Mouse (Mus musculus): ENCODE results near the gene Synpo2l. TPM values are rescaled to one million over a fixed set of nuclear protein-coding genes. Genes with fewer than 3 reads are reported as not detected.
"Not testable (repeated sequence)": the region's sequence is repeated elsewhere in the genome, so short reads cannot be mapped to it uniquely, and the experiment has no call there.

The Synpo2l gene
- total RNA-seq (2015) (0.10 TPM in 1 of 2 replicates, not detected in the other), total RNA-seq (2017) (0.20 TPM in 1 of 2 replicates, not detected in the other)

DNA sequence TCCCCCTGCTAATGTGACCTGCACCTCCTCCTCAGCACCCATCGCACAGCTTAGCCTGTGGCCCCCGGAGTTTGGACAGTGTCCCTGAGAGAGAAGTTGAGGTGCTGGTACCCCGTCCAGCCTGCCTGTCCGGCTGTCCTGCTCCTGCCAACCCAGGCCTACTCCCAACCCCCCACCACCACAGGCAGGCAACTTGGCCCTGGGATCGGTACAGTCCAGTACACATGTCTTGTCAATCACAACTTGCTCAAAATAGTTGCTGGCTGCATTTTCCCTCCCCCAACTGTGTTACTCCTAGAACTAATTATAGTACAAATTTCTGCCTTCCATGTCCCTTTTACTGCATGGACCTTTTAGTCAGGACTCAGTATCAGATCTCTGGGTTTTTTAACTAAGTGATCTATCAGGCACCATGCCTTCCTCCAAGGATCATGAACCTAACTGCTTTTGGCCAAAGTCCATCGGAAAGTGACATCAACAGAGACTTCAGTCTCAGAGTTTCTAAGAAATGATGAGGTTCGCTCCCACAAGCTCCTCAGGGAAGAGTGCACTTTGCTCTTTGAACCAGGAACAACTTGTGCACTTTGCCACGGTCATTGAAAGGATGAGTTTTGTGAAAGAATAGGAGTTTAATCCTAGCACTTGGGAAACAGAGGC, at the start of gene Synpo2l:
Gene Synpo2l, minus strand, starts transcription at position 201 of the 657 bp plus-strand sequence.
- ATAC-seq (replicated peaks; ENCODE audit: poor library complexity): no peak

DNA sequence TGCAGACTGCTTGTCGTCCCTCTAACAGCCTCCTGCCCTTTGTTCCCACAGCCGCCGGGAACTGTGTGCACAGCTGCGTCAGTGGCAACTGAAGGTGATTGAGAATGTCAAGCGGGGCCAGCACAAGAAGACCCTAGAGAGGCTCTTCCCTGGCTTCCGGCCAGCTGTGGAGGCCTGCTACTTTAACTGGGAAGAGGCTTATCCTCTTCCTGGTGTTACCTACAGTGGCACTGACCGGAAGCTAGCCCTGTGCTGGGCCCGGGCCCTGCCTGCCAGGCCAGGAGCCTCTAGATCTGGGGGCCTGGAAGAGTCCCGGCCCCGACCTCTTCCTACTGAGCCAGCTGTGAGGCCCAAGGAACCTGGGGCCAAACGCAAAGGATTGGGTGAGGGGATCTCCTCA, 45.7 kb upstream of the Synpo2l start:
- no peak for ATAC-seq (replicated peaks; ENCODE audit: poor library complexity)

DNA sequence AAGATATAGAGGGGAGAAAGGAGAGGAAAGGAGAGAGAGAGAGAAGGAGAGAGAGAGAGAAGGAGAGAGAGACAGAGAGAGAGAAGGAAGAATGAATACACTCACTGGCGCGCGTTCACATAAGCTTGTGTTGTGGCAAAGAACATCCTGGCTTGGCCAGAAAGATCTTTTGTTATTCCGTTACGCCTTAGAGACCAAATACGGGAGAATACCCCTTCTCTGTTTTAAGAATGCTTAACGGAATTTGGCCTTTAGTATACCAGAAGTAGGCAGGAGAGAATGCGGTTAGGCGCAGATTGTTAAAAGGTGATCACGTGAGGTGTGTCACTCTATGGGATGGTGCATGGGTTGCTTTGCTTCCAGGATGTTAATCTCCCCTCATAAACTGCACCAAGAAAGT, 40.1 kb upstream of the Synpo2l start:
- ATAC-seq (replicated peaks; ENCODE audit: poor library complexity): no peak

DNA sequence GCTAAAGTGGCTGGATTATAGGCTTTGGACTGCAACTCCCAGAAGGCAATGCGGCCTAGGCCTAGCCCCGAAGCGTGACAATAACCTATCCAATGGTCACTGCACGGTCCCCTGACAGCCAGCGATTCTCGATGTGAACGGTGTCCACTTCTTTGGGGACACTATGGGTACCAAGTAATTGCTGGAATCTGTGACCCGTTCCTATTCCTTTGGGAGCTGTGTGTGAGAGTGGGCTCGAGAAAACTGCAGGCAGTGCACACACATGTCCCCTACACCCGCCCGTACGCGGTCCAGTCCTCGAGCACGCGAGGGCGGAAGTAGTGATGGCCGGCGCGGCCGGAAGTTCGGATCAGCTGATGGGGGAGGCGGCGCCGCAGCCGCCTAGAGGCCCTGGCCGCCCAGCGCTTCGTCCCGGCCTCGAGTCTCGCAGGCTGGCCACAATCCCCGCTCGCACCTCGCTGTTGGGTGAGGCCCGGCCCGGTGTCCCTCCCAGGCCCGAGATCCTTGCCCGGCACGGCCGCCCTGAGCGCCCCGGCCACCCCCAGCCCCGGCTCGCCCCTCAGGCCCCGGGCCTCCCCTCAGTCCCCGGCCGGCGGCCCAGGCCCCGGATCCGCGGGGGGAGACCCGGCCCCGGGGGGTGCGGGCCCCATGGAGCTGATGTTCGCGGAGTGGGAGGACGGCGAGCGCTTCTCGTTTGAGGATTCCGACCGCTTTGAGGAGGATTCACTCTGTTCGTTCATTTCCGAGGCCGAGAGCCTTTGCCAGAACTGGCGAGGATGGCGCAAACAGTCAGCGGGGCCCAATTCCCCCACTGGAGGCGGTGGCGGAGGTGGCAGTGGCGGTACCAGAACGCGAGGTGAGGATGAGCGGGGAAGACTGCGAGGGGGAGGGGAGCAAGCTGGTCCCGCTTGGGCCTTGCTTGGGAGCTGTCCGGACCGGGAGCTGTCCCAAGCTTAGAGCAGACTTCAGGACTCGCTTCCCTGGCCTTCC, 39.3 kb upstream of the Synpo2l start, which contains the start of gene Zswim8:
Gene Zswim8, plus strand, starts transcription at position 352 of the 990 bp plus-strand sequence.
- ATAC-seq (replicated peaks; ENCODE audit: poor library complexity): peak; percentile 71

DNA sequence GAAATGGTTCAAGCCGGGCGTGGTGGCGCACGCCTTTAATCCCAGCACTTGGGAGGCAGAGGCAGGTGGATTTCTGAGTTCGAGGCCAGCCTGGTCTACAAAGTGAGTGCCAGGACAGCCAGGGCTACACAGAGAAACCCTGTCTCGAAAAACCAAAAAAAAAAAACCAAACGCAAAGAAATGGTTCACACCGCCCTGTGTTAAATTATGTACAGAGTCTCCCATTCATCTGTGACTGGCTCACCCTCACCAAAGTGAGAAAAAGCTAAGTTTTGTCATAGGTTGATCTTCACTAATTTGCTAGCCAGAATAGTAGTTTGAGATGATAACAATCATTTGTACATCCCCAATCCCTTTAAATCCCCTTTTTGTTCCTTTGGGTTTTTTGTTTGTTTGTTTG, 35.3 kb upstream of the Synpo2l start:
- not testable (repeated sequence) for ATAC-seq (replicated peaks; ENCODE audit: poor library complexity)

DNA sequence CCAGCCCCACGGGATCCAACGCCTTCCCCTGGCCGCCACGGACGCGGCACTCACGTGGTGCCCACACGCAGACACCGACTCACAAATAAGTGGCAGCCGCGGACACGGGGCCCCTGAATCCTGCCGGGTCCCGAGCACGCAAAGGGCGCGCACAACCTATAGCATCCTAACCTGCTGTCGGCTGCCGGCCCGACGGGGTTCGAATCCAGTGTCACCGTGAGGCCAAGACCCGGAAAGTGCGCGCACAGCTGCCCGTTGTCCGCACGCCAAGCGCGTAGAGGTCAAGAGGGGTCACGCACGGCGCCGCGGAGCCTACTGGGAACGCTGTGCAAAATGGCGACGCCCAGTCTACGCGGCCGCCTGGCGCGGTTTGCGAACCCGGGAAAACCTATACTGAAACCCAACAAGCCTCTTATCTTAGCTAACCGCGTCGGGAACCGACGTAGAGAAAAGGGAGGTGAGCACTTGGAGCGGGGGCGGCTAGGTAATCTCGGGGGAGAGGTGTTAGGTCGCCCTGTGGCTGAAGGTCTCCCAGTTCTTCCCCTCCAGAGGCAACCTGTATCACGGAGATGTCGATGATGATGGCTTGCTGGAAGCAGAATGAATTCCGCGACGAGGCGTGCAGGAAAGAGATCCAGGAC, 34.7 kb upstream of the Synpo2l start, which contains the start of gene Chchd1:
Gene Chchd1, plus strand, starts transcription at position 266 of the 641 bp plus-strand sequence.
- peak; percentile 84 for ATAC-seq (replicated peaks; ENCODE audit: poor library complexity)

DNA sequence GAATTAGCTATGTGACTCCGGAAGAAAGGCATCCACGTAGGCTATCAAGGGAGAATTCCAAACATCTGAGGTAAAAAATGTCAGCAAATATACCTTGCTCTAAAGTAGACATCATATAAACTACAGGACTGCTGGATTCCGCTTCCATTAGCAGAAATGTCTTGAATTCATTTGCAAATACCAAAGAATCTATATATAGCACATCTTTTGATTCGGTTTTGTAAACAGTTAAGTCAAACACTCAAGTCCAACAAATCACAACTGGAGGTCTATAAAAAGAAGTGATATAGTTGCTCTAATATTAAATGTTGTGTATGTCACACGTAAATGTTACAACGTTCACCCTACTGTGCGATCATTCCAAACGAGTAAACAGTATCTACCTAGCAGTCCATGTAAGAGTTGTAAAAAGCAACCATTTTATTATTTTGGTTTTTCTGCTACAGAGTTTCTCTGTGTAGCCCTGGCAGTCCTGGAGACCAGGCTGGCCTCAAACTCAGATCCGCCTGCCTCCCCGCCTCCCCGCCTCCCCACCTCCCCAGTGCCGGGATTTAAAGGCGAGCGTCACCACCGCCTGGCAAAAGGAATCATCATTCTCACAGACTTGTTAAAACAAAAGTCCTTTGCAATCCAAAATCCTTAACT, 34.1 kb upstream of the Synpo2l start:
- ATAC-seq (replicated peaks; ENCODE audit: poor library complexity): no peak; the same call in 1 of the 2 replicates

DNA sequence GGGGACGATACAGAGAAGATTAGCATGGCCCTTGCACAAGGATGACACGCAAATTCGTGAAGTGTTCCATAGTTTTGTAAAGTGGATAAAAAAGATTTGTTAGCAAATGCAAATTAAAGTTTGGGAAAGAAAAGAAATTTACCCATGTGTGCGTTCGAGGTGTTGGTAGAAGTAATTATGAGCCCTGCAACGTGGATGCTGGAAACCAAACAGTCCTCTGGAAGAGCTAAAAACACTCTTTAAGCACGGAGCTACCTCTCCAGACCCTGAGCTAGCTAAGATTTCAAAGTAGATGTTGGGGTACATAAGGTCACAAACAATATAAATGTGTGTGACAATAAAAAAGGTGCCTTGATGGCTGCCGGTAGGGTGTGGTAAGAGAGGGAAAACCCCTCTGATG, 33.4 kb upstream of the Synpo2l start:
- ATAC-seq (replicated peaks; ENCODE audit: poor library complexity): no peak

DNA sequence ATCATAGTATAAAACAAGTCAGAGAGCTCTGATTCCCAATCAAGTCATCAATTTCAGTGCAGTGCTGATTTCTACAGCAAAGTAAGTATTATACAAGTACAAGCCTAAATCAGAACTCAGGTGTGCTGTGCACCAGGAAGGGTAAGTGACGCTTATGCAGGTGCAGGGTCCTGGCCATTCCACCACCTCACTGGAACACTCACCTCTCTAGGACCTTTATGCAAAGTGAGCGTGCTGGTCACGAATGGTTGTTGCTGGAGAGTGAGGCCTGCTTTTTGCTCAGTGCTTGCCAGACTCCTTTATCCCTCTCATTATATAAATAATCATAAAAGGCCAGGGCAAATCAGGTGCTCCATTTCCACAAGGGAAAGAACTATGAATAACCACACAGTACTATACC, 32.2 kb upstream of the Synpo2l start:
- no peak for ATAC-seq (replicated peaks; ENCODE audit: poor library complexity)

DNA sequence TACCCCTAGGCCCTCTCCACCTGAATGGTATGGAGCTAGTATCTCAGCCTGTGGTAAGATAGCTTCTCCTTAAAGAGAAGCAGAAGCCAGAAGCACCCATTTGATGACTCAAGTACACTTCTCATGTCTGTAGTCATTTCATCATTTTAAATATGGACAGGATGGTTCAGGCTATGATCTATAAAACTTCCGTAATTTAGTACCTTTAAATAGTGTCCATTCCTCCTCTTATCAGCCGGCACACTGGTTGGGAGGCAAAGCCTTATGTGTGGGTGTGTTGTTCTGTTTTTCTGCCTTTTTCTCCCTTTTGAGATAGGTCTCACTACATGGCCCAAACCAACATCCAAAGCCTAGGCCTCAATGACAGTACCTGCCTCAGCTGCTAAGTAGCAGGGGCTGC, 30.4 kb upstream of the Synpo2l start:
- no peak for ATAC-seq (replicated peaks; ENCODE audit: poor library complexity)

DNA sequence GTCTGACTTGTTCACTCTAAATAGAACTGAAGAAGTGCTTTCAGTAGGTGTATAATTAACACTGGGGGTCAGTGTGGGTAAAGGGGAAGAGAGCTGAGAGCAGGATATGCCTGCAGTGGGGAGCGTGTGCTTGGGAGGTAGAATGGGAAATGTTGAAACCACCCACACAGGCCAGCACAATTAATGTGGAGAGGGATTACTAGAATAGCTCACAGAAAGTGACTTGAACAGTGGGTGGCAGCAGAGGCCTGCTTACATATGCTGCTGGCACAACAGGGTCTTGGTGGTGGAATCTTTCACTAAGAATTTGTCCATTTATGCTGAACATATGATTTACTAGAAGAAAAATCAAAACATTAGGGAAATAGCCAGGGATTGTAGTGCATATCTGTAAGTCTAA, 28.8 kb upstream of the Synpo2l start:
- peak; percentile 68 for ATAC-seq (replicated peaks; ENCODE audit: poor library complexity)

DNA sequence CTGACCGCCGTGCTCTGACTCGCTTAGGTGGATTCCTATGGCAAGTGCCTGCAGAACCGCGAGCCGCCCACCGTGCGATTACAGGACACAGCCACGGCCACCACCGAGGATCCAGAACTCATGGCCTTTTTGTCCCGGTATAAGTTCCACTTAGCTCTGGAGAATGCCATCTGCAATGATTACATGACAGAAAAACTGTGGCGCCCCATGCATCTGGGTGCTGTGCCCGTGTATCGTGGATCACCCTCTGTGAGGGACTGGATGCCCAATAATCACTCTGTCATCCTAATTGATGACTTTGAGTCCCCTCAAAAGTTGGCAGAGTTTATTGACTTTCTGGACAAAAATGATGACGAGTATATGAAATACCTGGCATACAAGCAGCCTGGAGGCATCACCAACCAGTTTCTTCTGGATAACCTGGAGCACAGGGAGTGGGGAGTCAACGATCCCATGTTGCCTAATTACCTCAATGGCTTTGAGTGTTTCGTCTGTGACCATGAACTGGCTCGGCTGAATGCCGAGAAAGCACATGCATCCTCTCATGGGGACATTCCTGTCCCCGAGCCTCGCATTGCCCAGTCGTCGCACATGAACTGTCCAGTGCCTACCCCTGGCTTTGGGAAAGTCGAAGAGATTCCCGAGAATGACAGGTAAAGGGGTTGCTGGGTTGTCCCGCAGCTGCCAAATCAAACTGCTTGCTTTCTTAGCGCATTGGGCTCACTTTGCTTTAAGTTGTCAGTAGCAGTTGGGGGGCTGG, 27.8 kb upstream of the Synpo2l start:
- no peak for ATAC-seq (replicated peaks; ENCODE audit: poor library complexity)

DNA sequence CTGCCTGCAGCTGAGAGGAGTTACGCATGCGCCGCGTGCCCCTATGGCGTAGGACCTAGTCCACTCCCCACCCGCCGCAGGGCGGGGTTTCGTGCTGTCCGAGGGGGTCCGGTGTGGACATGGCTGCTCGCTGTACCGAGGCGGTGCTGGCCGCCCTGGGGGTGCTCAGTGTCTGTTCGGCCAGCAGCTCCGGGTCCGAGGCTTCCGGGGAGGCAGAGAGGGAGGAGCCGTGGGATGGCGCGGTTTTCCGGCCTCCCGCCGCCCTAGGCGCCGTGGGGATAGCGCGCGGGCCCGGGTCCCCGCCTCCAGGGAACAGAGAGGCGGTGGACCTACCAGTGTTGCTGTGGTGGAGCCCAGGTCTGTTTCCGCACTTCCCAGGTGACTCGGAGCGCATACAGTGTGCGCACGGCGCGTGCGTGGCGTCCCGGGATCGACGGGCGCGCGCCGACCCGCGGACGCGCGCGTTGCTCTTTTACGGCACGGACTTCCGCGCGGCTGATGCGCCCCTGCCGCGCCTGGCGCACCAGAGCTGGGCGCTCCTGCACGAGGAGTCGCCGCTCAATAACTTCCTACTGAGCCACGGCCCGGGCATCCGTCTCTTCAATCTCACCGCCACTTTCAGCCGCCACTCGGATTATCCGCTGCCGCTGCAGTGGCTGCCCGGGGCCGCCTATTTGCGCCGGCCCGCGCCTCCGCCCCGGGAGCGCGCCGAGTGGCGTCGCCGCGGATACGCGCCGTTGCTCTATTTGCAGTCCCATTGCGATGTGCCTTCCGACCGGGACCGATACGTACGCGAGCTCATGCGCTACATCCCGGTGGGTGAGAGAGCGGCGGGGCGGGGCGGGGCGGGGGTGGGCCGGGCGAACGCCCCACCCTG, 27.0 kb upstream of the Synpo2l start, which contains the start of gene Fut11:
Gene Fut11, plus strand, starts transcription at position 85 of the 877 bp plus-strand sequence.
- peak; percentile 63 for ATAC-seq (replicated peaks; ENCODE audit: poor library complexity)

DNA sequence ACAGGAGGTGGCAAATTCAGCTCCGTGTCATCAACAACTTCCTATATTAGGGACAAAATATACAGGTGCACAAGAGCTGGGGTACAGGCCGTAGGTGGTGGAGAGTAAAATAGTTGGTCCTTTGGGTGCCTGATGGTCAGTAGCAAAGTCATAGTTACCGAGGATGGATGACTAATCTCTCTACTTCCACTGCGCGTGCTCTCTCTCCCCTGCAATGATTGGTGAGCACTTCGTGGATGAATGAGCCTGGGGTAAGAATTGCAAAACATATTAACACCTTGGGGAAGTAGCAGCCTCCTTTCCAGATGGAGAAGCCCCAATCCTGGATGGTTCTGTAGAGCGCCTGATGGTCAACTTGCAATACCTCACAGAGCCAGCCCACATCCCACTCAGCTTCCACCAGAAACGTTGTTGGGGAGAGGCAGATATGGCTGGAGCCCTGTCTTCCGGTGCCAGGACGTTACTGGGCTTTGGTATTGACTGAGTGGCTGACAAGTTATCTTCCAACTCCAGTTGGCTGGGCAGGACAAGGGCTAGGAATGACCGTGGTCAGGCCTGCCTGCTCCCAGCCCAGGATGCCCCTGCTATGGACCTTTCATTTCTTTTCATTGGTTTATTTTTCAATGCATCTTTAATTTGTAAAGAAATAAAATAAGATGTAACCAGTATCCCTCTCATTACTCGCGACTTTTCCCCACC, 26.2 kb upstream of the Synpo2l start:
- 0 out of 2 replicates have a peak, but pooled peaks have one; percentile 1 for ATAC-seq (replicated peaks; ENCODE audit: poor library complexity)

DNA sequence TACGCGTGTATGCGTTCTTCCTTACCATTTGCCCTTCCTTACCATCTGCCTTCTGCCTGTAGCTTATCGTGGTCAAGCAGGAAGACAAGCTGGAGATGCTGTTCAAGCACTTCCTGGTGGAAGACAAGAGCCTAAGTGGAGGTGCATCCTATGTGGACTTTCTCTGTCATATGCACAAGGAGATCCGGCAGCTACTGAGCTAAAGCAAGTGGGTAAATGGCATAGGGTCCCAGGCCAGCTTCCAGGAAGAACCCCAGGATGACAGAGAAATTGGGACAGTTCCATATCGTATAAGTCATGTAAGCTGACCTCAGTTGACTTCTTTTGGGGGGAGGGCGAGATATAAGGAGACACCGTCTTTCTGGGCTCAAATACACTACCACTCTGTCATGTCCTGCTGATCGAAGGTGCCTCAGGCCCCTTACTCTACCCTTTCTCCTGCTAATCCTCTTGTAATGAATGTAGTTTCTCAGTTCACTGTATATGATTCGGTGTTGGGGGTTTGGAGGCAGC, 25.5 kb upstream of the Synpo2l start:
- ATAC-seq (replicated peaks; ENCODE audit: poor library complexity): no peak

DNA sequence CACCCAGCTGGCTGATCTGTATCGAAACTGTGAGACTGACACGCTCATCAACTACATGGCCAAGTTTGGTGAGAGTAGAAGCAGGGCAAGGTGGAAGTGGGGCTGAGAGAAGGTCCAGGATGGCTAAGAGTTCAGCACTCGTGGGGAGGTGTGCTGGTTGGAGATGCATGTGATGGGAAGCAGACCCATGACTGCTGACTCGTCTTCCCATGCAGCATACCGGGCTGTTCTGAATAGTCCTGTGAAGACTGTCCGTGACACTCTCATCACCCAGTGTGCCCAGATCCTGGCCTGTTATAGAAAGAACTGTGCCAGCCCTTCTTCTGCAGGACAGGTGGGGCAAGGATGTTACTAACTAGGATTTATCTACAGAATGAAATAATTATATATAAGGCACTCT, 23.6 kb upstream of the Synpo2l start:
- no peak for ATAC-seq (replicated peaks; ENCODE audit: poor library complexity)

DNA sequence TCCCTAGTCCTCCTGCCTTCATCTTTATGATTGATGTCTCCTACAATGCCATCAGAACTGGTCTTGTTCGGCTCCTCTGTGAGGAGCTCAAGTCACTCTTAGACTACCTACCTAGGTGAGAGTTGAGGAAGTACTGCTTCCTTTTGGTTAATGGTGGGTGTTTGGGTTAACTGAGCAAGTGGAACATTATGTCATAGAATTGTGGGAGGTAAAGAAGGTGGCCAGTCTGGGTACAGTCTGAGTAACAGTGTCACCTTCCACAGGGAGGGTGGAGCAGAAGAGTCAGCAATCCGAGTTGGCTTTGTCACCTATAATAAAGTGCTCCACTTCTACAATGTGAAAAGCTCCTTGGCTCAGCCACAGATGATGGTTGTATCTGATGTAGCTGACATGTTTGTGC, 20.9 kb upstream of the Synpo2l start:
- no peak for ATAC-seq (replicated peaks; ENCODE audit: poor library complexity)

DNA sequence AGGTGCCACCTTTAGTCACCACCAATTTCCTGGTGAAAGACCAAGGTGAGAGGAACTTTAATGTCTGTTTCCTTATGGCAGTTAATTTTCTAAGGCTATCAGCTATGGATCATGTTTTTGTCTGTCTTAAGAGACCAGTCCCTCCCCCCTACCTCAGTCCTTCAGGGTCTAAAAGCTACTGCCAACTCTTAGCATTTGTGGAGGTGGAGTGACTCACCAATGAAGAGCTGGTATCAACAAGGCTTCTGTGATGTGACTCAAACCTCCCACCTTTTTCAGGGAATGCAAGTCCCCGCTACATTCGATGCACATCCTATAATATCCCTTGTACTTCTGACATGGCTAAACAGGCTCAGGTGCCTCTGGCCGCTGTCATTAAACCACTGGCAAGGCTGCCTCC, 18.4 kb upstream of the Synpo2l start:
- ATAC-seq (replicated peaks; ENCODE audit: poor library complexity): no peak

Data from megakaryocyte progenitor cell, adult 5-6 weeks (primary cell).